Mouse (Mus musculus) embryonic facial prominence, embryonic 13.5 days (tissue): ENCODE data around the gene Gm3415. TPM values are rescaled to one million over a fixed set of nuclear protein-coding genes. Genes with fewer than 3 reads are reported as not detected.

ENCODE experiments used
- ATAC-seq: fragments of 200-750 bp; cut with Nextera tagmentation; 2 replicates; pipeline ENCODE4 v1.8.0; 2017; ENCODE audit warnings: low read depth; ENCODE audit not compliant: insufficient number of reproducible peaks, insufficient read depth, low FRiP score, low TSS enrichment
- H3K27ac ChIP-seq: fragments of 300-500 bp; sonication (generic); 2 replicates; pipeline ENCODE4 v1.5.1; 2015; ENCODE audit warnings: moderate library complexity, mild to moderate bottlenecking, inconsistent platforms
- H3K27me3 ChIP-seq: fragments of 300-500 bp; sonication (generic); 2 replicates; pipeline ENCODE4 v1.6.1; 2015; ENCODE audit warnings: mild to moderate bottlenecking, inconsistent platforms
- H3K36me3 ChIP-seq: fragments of 300-500 bp; sonication (generic); 2 replicates; pipeline ENCODE4 v1.6.1; 2015; ENCODE audit warnings: mild to moderate bottlenecking, inconsistent platforms
- H3K4me1 ChIP-seq: fragments of 300-500 bp; sonication (generic); 2 replicates; pipeline ENCODE4 v1.6.1; 2015; ENCODE audit warnings: inconsistent platforms
- H3K4me2 ChIP-seq: fragments of 300-500 bp; sonication (generic); 2 replicates; pipeline ENCODE4 v1.6.1; 2015; ENCODE audit warnings: moderate library complexity, mild to moderate bottlenecking, inconsistent platforms
- H3K4me3 ChIP-seq: fragments of 300-500 bp; sonication (generic); 2 replicates; pipeline ENCODE4 v1.5.1; 2015; ENCODE audit warnings: mild to moderate bottlenecking, inconsistent platforms
- H3K9ac ChIP-seq: fragments of 300-500 bp; sonication (generic); 2 replicates; pipeline ENCODE4 v1.6.1; 2015; ENCODE audit warnings: mild to moderate bottlenecking, inconsistent platforms
- H3K9me3 ChIP-seq: fragments of 300-500 bp; sonication (generic); 2 replicates; pipeline ENCODE4 v1.6.1; 2016; ENCODE audit warnings: inconsistent platforms
- WGBS: fragments of 180-500 bp; shearing (Covaris S2); methylation state at CpG from one replicate; pipeline ENCODE4 v1.1.7; 2015; ENCODE audit warnings: mixed read lengths; 5-methylcytosine and 5-hydroxymethylcytosine counted together
- polyA plus RNA-seq: library from polyadenylated mRNA; unstranded; fragments of >200 nt; fragmentation: Nextera tagmentation; extraction: Ambion mirVana; gene quantifications from 2 replicates; pipeline ENCODE4 v1.2.1, GENCODE M21; 2015

Gene Gm3415
- polyA plus RNA-seq, 1 experiment from 2014 or later: not detected

- no peak overlapping the region for H3K27ac ChIP-seq
- no peaks in the 10 kb centered on the region for H3K36me3 ChIP-seq
- no peak overlapping the region for H3K4me3 ChIP-seq
- ATAC-seq: no peak
- WGBS: 77% methylated on average over 5 of the region's 5 CpGs
- no peaks in the 10 kb centered on the region for H3K4me1 ChIP-seq
- no peak overlapping the region for H3K4me2 ChIP-seq
- no peak overlapping the region for H3K9ac ChIP-seq
- H3K27me3 ChIP-seq: no peaks in the 10 kb centered on the region
- H3K9me3 ChIP-seq: 0 out of 2 replicates have a peak, but pooled peaks cover 3% of the 10 kb centered on the region
Measured at GRCm38 (mm10) chr5:146606895-146607294, 51.0 kb downstream of the Gm3415 start.

- no peaks in the 10 kb centered on the region for H3K36me3 ChIP-seq
Measured at GRCm38 (mm10) chr5:146607816-146608215, 51.9 kb downstream of the Gm3415 start.

More at GRCm38 (mm10) chr5:146607816-146608215, 51.9 kb downstream of the Gm3415 start:
- ATAC-seq: no peak
- no peaks in the 10 kb centered on the region for H3K4me1 ChIP-seq
- H3K27ac ChIP-seq: no peak overlapping the region
- H3K27me3 ChIP-seq: no peaks in the 10 kb centered on the region
- H3K4me2 ChIP-seq: no peak overlapping the region
- no peaks in the 10 kb centered on the region for H3K9me3 ChIP-seq
- WGBS: 81% methylated on average over 5 of the region's 5 CpGs
- no peak overlapping the region for H3K4me3 ChIP-seq
- no peak overlapping the region for H3K9ac ChIP-seq

Other genes starting within 250 kb of the Gm3415 start
- 4.8 and 4.9 TPM in 2 replicates for gene Wasf3, start 171.2 kb upstream of the Gm3415 start, polyA plus RNA-seq
- gene Gm6408, start 74.2 kb upstream of the Gm3415 start, polyA plus RNA-seq: not detected in 2 replicates
- gene Gm6370, start 64.8 kb upstream of the Gm3415 start, polyA plus RNA-seq: not detected in 2 replicates
- gene 4930449I24Rik, start 53.7 kb upstream of the Gm3415 start, polyA plus RNA-seq: not detected in 2 replicates
- gene Gm3402, start 42.0 kb upstream of the Gm3415 start, polyA plus RNA-seq: not detected in 2 replicates
- gene Gm3404, start 30.3 kb upstream of the Gm3415 start, polyA plus RNA-seq: not detected in 2 replicates
- gene Gm3409, start 18.5 kb upstream of the Gm3415 start, polyA plus RNA-seq: not detected in 2 replicates
- 0.10 and 0.78 TPM in 2 replicates for gene Gpr12, start 29.1 kb downstream of the Gm3415 start, polyA plus RNA-seq
- 13.0 and 15.9 TPM in 2 replicates for gene Usp12, start 238.9 kb downstream of the Gm3415 start, polyA plus RNA-seq